Mouse (Mus musculus) embryonic facial prominence, embryonic 12.5 days (tissue): Measurements from ENCODE around the gene Iqck. TPM values are rescaled to one million over a fixed set of nuclear protein-coding genes. Genes with fewer than 3 reads are reported as not detected.
A peak's percentile ranks its signal among the peaks of the same experiment; 100 is the strongest.

Experiments
- ATAC-seq: fragments of 200-750 bp; cut with Nextera tagmentation; 2 replicates; pipeline ENCODE4 v1.8.0; 2017; ENCODE audit not compliant: insufficient number of reproducible peaks, insufficient read depth, low FRiP score, low TSS enrichment
- H3K27ac ChIP-seq: fragments of 300-500 bp; sonication (generic); 2 replicates; pipeline ENCODE4 v1.5.1; 2016; ENCODE audit warnings: mild to moderate bottlenecking
- H3K27me3 ChIP-seq: fragments of 300-500 bp; sonication (generic); 2 replicates; pipeline ENCODE4 v1.6.1; 2016; ENCODE audit warnings: mild to moderate bottlenecking, moderate library complexity
- H3K36me3 ChIP-seq: fragments of 300-500 bp; sonication (generic); 2 replicates; pipeline ENCODE4 v1.6.1; 2016; ENCODE audit warnings: mild to moderate bottlenecking
- H3K4me1 ChIP-seq: fragments of 300-500 bp; sonication (generic); 2 replicates; pipeline ENCODE4 v1.6.1; 2016
- H3K4me2 ChIP-seq: fragments of 300-500 bp; sonication (generic); replicated peaks from 2 replicates; pipeline ENCODE4 v1.6.1; 2016; ENCODE audit warnings: mild to moderate bottlenecking, moderate library complexity
- H3K4me3 ChIP-seq: fragments of 300-500 bp; sonication (generic); 2 replicates; pipeline ENCODE4 v1.5.1; 2016; ENCODE audit warnings: mild to moderate bottlenecking
- H3K9ac ChIP-seq: fragments of 300-500 bp; sonication (generic); 2 replicates; pipeline ENCODE4 v1.6.1; 2016; ENCODE audit warnings: mild to moderate bottlenecking, moderate library complexity
- H3K9me3 ChIP-seq: fragments of 300-500 bp; sonication (generic); 2 replicates; pipeline ENCODE4 v1.6.1; 2016; ENCODE audit warnings: mild to moderate bottlenecking, moderate library complexity
- WGBS: fragments of 180-500 bp; shearing (Covaris S2); methylation state at CpG from one replicate; pipeline ENCODE4 v1.1.7; 2016; 5-methylcytosine and 5-hydroxymethylcytosine counted together
- polyA plus RNA-seq: library from polyadenylated mRNA; unstranded; fragments of >200 nt; fragmentation: Nextera tagmentation; extraction: Ambion mirVana; gene quantifications from 2 replicates; pipeline ENCODE4 v1.2.1, GENCODE M21; 2016

The Iqck gene
- 3.1 and 3.5 TPM in 2 replicates for polyA plus RNA-seq

DNA sequence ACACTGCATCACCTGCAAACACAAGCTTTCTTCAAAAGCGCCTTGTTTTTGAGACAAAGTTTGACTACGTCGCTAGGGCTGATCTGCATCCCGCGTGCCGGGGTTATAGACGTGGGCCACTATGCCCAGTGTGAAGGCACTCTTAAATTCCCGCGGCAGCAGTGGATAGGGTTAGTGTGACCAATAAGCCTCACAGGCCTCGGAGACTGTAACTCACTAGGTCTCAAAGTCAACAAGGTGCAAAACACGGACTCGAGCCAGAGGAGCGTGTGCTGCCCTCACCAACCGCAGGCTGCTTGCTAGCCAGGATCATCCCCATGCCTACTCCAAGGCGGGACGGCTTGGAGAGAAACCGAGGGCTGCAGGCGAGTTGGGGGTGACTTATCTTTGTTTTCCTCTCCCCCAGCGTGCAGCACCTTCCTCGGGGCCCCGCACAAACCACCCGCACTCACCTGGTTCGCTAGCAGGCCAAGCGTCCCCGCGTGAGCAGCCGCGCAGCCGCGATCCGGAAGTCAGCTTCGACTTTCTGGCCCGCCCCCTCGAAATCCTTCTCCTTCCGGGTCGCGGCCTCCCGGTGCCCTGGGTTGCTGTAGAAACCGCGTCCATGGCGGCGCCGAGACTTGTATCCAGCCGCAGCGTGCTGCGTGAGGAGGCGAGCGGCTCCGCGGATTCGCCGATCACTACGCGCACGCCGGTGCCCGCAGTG is at the start of gene Iqck:
Gene Iqck, plus strand, starts transcription at position 582 of the 706 bp plus-strand sequence.
- no peaks in the 10 kb centered on the region for H3K9me3 ChIP-seq
- H3K36me3 ChIP-seq, result peaks cover 29% of the 10 kb centered on the region
- peak; percentile 94 for ATAC-seq
- H3K4me3 ChIP-seq, result peak within 1 kb of the TSS; percentile 83
- under 1% methylated on average over 57 of the region's 57 CpGs for WGBS
- peak within 1 kb of the TSS; percentile 68; the same call in 1 of the 2 replicates for H3K27ac ChIP-seq
- peak within 1 kb of the TSS; percentile 67 for H3K9ac ChIP-seq
- H3K4me1 ChIP-seq, result peaks cover 12% of the 10 kb centered on the region; the same call in 1 of the 2 replicates
- H3K4me2 ChIP-seq, result peak within 1 kb of the TSS; percentile 64
- H3K27me3 ChIP-seq, result no peaks in the 10 kb centered on the region

GRCm38 (mm10) chr7:118806631-118807411 is 48.7 kb upstream of the Iqck start:
- H3K4me3 ChIP-seq, result no peak overlapping the region
- 69% methylated on average over 16 of the region's 16 CpGs for WGBS
- H3K9ac ChIP-seq, result no peak overlapping the region
- H3K4me1 ChIP-seq, result no peaks in the 10 kb centered on the region
- H3K4me2 ChIP-seq, result no peak overlapping the region
- no peak for ATAC-seq
- no peaks in the 10 kb centered on the region for H3K9me3 ChIP-seq
- H3K27me3 ChIP-seq, result no peaks in the 10 kb centered on the region
- no peak overlapping the region for H3K27ac ChIP-seq
- peaks cover 36% of the 10 kb centered on the region for H3K36me3 ChIP-seq

- WGBS, result 86% methylated on average over 8 of the region's 8 CpGs
- peaks cover 31% of the 10 kb centered on the region for H3K36me3 ChIP-seq
These were observed 47.7 kb upstream of the Iqck start for GRCm38 (mm10) chr7:118807899-118808298.

DNA sequence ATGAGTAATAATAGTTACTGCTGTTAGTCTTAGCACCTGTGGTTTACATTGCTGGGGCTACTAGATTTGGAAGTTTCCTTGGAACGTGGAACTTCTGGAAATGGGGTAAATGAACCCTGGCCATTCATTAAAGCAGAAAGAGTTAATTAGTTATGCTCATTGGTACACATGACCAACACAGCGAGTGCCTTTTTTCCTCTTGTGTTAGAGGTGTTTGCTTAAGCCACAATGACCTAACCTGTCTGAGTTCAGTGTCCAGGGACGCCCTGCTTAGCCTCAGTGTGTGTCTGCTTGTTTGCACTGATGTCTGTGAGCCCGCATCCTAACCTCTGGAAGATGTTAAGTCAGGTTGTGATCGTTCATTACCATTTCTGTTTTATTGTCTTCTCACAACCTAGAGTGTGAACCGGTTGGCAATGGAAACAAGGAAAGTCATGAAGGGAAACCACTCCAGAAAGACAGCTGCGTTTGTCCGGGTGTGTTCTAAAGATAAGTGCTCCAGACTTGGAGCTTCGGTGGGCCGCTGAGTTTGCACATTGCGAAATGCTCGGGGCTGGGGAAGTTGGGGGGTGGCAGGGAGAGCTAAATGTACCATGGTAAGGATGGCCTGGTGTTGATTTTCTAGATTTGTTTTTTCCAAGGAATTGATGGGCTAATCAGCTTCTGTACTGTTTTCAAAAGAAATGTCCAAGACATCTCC is 44.0 kb upstream of the Iqck start:
- H3K4me2 ChIP-seq, result no peak overlapping the region
- no peak overlapping the region for H3K9ac ChIP-seq
- 86% methylated on average over 12 of the region's 12 CpGs for WGBS
- H3K36me3 ChIP-seq, result peaks cover 41% of the 10 kb centered on the region
- no peaks in the 10 kb centered on the region for H3K4me1 ChIP-seq
- no peaks in the 10 kb centered on the region for H3K27me3 ChIP-seq
- no peaks in the 10 kb centered on the region for H3K9me3 ChIP-seq
- no peak overlapping the region for H3K27ac ChIP-seq
- ATAC-seq, result no peak
- H3K4me3 ChIP-seq, result no peak overlapping the region

More at GRCm38 (mm10) chr7:118807899-118808298, 47.7 kb upstream of the Iqck start:
- H3K27ac ChIP-seq, result no peak overlapping the region
- no peak overlapping the region for H3K9ac ChIP-seq
- H3K4me3 ChIP-seq, result no peak overlapping the region
- no peak overlapping the region for H3K4me2 ChIP-seq
- H3K4me1 ChIP-seq, result no peaks in the 10 kb centered on the region
- no peaks in the 10 kb centered on the region for H3K27me3 ChIP-seq
- H3K9me3 ChIP-seq, result no peaks in the 10 kb centered on the region
- no peak for ATAC-seq

DNA sequence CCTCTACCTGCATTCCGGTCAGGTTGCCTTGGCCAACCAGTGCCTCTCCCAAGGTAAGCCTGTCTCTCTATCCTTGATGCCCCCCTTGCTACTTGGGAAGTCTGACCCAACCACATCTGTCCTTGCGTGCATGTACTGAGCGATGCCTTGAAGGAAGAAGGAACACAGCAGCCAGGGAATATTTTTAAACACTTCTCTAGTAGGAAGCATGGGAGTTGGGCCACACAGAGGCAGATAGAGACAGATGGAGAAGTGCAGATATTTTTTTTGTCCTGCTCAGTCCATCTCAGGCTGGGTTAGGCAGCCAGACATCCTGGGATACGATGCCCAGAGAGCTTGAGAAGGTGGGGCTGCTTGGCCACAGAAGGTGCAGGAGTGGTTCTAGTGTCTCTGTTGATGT is 42.0 kb upstream of the Iqck start:
- no peaks in the 10 kb centered on the region for H3K27me3 ChIP-seq
- WGBS, result 94% methylated on average over 4 of the region's 4 CpGs
- H3K4me2 ChIP-seq, result no peak overlapping the region
- H3K9me3 ChIP-seq, result no peaks in the 10 kb centered on the region
- H3K4me3 ChIP-seq, result no peak overlapping the region
- no peak for ATAC-seq
- H3K27ac ChIP-seq, result no peak overlapping the region
- no peak overlapping the region for H3K9ac ChIP-seq
- peaks cover 55% of the 10 kb centered on the region for H3K36me3 ChIP-seq
- no peaks in the 10 kb centered on the region for H3K4me1 ChIP-seq

DNA sequence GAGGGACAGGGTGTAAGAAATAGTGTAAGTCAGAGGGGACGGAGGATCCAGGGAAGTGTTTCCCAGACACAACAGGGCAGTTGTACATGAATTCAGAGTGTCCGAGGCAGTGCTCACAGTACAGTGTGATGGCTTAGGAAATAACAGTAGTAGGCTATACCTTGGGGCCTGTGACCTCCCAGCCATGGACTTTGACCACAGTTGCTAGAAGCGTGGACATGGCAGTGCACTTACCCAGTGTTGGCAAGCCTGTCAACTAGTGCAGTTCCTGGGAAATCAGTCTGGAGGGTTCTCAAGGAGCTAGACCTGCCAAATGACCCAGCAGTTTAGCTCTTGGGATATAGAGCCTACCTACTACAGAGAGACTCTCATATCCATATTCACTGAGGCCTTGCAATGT is 39.3 kb upstream of the Iqck start:
- Histone ChIP-seq H3K27me3 (no peaks in the 10 kb centered on the region), H3K36me3 (peaks cover 56% of the 10 kb centered on the region), H3K9ac (no peak overlapping the region), H3K4me2 (no peak overlapping the region), H3K27ac (no peak overlapping the region), H3K9me3 (no peaks in the 10 kb centered on the region), H3K4me1 (no peaks in the 10 kb centered on the region), H3K4me3 (no peak overlapping the region)
- 97% methylated on average over 3 of the region's 3 CpGs for WGBS
- ATAC-seq, result no peak

DNA sequence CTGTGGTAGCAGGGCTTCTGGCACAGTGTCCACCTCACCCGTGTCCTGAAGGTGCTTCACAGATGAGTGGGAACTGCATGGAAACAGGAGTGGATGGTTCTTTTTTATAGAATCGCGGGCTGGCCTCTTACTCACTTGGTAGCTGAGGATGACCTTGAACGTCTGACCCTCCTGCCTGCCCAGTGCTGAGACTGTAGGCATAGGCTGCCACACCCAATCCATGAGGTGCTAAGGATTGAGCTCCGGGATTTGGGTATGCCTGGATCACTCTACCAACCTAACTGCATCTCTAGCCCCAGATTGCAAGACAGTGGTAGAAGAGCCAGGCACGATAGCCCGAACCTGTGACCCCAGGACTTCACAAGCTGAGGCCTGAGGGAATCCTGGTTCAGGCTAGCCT is 37.8 kb upstream of the Iqck start:
- ATAC-seq, result no peak
- WGBS, result 90% methylated on average over 7 of the region's 7 CpGs

GRCm38 (mm10) chr7:118819666-118820065 is 35.9 kb upstream of the Iqck start:
- Histone ChIP-seq H3K36me3 (peaks cover 38% of the 10 kb centered on the region), H3K27me3 (no peaks in the 10 kb centered on the region)
- 86% methylated on average over 1 of the region's 1 CpGs for WGBS

More for the DNA sequence above, 37.8 kb upstream of the Iqck start:
- no peak overlapping the region for H3K9ac ChIP-seq
- H3K9me3 ChIP-seq, result no peaks in the 10 kb centered on the region
- H3K27me3 ChIP-seq, result no peaks in the 10 kb centered on the region
- H3K36me3 ChIP-seq, result peaks cover 50% of the 10 kb centered on the region
- no peak overlapping the region for H3K27ac ChIP-seq
- H3K4me2 ChIP-seq, result no peak overlapping the region
- H3K4me1 ChIP-seq, result no peaks in the 10 kb centered on the region
- H3K4me3 ChIP-seq, result no peak overlapping the region

GRCm38 (mm10) chr7:118821356-118821755 is 34.2 kb upstream of the Iqck start:
- Histone ChIP-seq H3K4me3 (no peak overlapping the region), H3K36me3 (peaks cover 30% of the 10 kb centered on the region), H3K27me3 (no peaks in the 10 kb centered on the region), H3K4me2 (no peak overlapping the region), H3K9ac (no peak overlapping the region), H3K9me3 (no peaks in the 10 kb centered on the region), H3K27ac (no peak overlapping the region), H3K4me1 (no peaks in the 10 kb centered on the region)
- ATAC-seq, result no peak
- WGBS, result 78% methylated on average over 7 of the region's 7 CpGs

More at GRCm38 (mm10) chr7:118819666-118820065, 35.9 kb upstream of the Iqck start:
- Histone ChIP-seq H3K9me3 (no peaks in the 10 kb centered on the region), H3K4me2 (no peak overlapping the region), H3K27ac (no peak overlapping the region), H3K4me1 (no peaks in the 10 kb centered on the region), H3K4me3 (no peak overlapping the region), H3K9ac (no peak overlapping the region)
- ATAC-seq, result no peak

- H3K4me1 ChIP-seq, result no peaks in the 10 kb centered on the region
- 91% methylated on average over 12 of the region's 12 CpGs for WGBS
- no peak for ATAC-seq
- no peaks in the 10 kb centered on the region for H3K9me3 ChIP-seq
- no peak overlapping the region for H3K4me2 ChIP-seq
- H3K27me3 ChIP-seq, result no peaks in the 10 kb centered on the region
- H3K27ac ChIP-seq, result no peak overlapping the region
- H3K4me3 ChIP-seq, result no peak overlapping the region
- no peak overlapping the region for H3K9ac ChIP-seq
- H3K36me3 ChIP-seq, result peaks cover 33% of the 10 kb centered on the region
These were observed 33.5 kb upstream of the Iqck start for GRCm38 (mm10) chr7:118821887-118822556.

GRCm38 (mm10) chr7:118824451-118824850 is 31.1 kb upstream of the Iqck start:
- 46% methylated on average over 7 of the region's 7 CpGs for WGBS
- Histone ChIP-seq H3K4me2 (no peak overlapping the region), H3K9ac (no peak overlapping the region), H3K27ac (no peak overlapping the region), H3K4me3 (no peak overlapping the region), H3K36me3 (peaks cover 11% of the 10 kb centered on the region; the same call in 1 of the 2 replicates), H3K4me1 (no peaks in the 10 kb centered on the region), H3K9me3 (no peaks in the 10 kb centered on the region), H3K27me3 (no peaks in the 10 kb centered on the region)
- ATAC-seq, result no peak
